Mouse (Mus musculus) olfactory bulb, adult 2 months (tissue): ENCODE results near the gene Pgf. TPM values are rescaled to one million over a fixed set of nuclear protein-coding genes. Genes with fewer than 3 reads are reported as not detected.

Experiments used
- H3K27ac ChIP-seq: fragments of 200-500 bp; 2 replicates; pipeline ENCODE4 v1.5.1; 2012; ENCODE audit warnings: low read depth, low read length; ENCODE audit not compliant: insufficient read depth
- H3K4me1 ChIP-seq: fragments of 200-500 bp; 2 replicates; pipeline ENCODE4 v1.6.1; 2012; ENCODE audit warnings: low read length; ENCODE audit not compliant: control insufficient read depth, insufficient read depth
- H3K4me3 ChIP-seq: fragments of 200-500 bp; 2 replicates; pipeline ENCODE4 v1.5.1; 2012; ENCODE audit warnings: mild to moderate bottlenecking, low read depth, low read length, moderate library complexity; ENCODE audit not compliant: insufficient read depth
- CTCF ChIP-seq: fragments of 200-500 bp; IDR thresholded peaks from 2 replicates; pipeline ENCODE4 v1.5.1; 2012; ENCODE audit warnings: low read depth, mild to moderate bottlenecking, low read length, moderate library complexity; ENCODE audit not compliant: insufficient read depth
- POLR2A ChIP-seq: fragments of 200-500 bp; IDR thresholded peaks from 2 replicates; pipeline ENCODE4 v1.6.1; 2012; ENCODE audit warnings: mild to moderate bottlenecking, low read depth, low read length, moderate library complexity; ENCODE audit not compliant: insufficient read depth
- WGBS: fragments of 180-500 bp; shearing (Covaris S2); methylation state at CpG from one replicate; pipeline ENCODE4 v1.1.7; 2018; 5-methylcytosine and 5-hydroxymethylcytosine counted together
- polyA plus RNA-seq: library from polyadenylated mRNA; stranded (reverse); fragments of >200 nt; gene quantifications from 2 replicates; pipeline ENCODE4 v1.2.4, GENCODE M21; 2012; ENCODE audit warnings: low replicate concordance; ENCODE audit not compliant: missing spikeins, insufficient read depth, insufficient read length

Pgf gene
- polyA plus RNA-seq, 1 experiment, result not detected

DNA sequence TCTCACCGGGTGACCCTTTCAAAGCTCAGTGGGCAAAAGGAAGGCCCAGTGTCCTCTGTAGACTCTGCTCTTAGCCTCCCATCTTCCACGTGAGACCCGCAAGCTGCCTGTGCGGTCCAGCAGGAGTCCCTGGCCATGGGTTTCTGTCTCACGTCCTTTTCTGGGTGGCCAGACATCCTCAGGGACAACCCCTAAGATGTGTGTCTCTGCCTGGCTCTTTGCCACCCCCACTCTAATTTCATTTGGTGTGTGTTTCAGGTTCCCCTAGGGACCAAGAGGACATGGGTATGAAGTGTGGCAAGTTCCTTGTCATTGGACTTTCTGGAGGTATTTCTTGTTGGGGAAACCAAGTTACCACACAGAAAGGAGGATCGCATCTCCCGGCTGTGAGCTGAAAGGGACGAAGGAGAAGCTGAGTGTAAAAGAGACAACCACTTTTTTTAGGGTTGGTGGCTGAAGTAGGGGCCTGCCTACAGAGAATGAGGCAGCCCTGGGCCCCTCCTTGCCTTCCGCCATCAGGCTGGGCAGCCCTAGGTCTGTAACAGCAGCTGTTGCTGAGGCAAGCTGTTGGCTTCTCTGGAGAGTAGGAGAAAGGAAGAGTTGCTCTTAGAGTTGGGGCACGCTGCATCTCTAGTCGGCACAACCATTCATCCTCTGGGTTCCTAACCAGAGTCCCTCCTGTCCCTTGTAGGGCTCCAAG is 16.5 kb upstream of the Pgf start:
- Histone ChIP-seq H3K4me3 (no peak overlapping the region), H3K4me1 (peaks cover 11% of the 10 kb centered on the region), H3K27ac (no peak overlapping the region)
- TF ChIP-seq POLR2A, result no peak
- TF ChIP-seq CTCF, result no peak
- WGBS, result 90% methylated on average over 11 of the region's 11 CpGs

DNA sequence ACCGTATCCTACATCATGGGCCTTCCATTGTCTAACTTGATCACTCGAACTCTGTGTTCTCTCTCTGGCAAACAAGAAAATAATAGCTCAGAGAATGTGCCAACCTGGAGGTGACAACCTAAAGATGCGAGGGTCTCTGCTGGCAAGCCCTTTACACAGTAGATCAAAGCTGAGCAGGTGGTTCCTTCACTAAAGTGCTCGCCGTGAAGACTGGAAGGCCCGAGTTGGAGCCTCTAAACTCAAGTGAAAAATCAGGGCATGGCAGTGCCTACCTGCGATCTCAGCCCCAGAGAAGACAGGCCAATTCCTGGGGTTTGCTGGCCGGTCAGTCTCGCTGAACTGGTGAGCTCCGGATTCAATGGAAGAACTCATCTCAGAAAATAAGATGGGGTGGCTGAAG is 15.6 kb upstream of the Pgf start:
- Histone ChIP-seq H3K4me1 (peaks cover 11% of the 10 kb centered on the region), H3K27ac (no peak overlapping the region), H3K4me3 (no peak overlapping the region)
- TF ChIP-seq CTCF (no peak), POLR2A (no peak)
- 85% methylated on average over 10 of the region's 10 CpGs for WGBS

DNA sequence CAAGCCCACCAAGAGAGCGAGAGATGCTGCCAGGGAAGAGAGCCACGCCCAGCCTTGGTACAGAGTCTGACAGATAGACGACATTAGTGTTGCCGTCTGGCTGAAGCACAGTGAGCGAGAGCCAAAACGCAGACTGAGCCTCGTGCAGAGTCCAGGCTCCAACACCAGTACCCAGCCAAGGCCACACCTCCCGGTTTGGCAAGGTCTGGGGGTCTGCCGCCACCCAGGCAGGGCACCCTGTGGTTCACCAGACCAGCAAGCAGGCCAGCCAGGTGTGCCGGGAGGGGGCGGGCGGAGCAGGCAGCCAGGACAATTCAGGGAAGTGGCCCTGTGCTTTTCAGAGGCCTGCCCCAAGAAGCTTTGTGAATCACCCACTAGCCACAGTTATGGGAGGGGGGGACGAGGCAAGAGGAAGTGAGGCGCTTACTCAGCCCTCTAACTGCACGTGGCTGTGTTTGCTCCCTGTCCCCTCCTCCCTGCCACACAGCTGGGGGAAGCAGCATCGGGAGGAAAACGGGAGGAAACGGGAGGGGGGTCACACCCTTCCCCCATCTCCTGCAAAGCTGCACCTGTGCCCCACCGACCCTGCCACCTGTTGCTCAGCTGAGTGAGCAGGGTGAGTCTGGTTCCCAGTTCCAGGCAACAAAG is 15.0 kb upstream of the Pgf start:
- Histone ChIP-seq H3K27ac (no peak overlapping the region), H3K4me1 (peaks cover 11% of the 10 kb centered on the region), H3K4me3 (no peak overlapping the region)
- TF ChIP-seq POLR2A (no peak), CTCF (no peak)
- 32% methylated on average over 19 of the region's 19 CpGs for WGBS

DNA sequence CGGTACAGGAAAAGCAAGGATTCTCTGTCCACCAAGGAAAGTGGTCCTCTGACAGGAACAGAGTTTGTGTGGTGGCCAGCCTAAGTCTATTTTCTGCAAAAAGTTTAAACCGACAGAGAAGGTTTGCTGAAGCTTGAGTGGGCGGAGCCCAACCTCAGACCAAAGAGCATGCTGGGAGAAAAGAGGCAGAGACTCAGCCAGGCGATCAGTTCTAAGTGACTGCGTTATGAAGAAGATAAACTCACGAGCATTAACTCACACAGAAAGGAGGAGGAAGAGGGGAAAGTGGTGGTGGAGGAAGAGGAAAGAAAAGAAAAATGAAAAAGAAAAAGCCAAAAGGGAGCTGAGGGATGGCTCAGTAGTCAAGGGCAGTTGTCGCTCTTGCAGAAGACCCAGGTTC is 12.7 kb upstream of the Pgf start:
- TF ChIP-seq POLR2A, result no peak

GRCm38 (mm10) chr12:85186361-85186760 is 8.8 kb upstream of the Pgf start:
- peaks cover 24% of the 10 kb centered on the region for H3K4me1 ChIP-seq
- TF ChIP-seq POLR2A, result no peak
- no peak for TF ChIP-seq CTCF
- WGBS, result 72% methylated on average over 7 of the region's 7 CpGs
- no peak overlapping the region for H3K4me3 ChIP-seq
- no peak overlapping the region for H3K27ac ChIP-seq

More for the DNA sequence above, 12.7 kb upstream of the Pgf start:
- peaks cover 21% of the 10 kb centered on the region for H3K4me1 ChIP-seq
- no peak overlapping the region for H3K27ac ChIP-seq
- 87% methylated on average over 7 of the region's 7 CpGs for WGBS
- H3K4me3 ChIP-seq, result no peak overlapping the region

- no peak for TF ChIP-seq POLR2A
- TF ChIP-seq CTCF, result no peak
- peaks cover 29% of the 10 kb centered on the region for H3K4me1 ChIP-seq
- no peak overlapping the region for H3K27ac ChIP-seq
- H3K4me3 ChIP-seq, result no peak overlapping the region
- whole genome bisulfite sequencing, result 31% methylated on average over 8 of the region's 8 CpGs
Observed at GRCm38 (mm10) chr12:85185810-85186209, 8.2 kb upstream of the Pgf start.

DNA sequence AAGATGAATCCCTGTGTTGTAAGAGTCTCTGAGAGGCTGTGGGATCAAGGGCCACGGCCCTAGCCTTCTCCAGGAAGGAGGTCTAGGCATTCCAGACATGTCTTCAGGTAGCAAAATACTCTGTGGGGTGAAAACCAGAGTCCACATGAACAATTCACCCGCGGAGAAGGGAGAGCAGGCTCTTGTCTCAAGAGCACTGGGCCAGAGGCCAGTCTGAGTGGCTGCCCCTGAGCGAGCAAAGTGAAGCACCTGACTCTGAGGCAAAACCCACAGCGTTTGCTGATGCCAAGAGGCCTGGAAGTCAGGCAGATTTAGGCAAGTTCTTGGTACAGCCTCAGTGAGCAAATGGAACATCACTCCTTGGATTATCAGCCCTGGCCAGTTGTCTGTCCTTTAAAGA is 6.5 kb upstream of the Pgf start:
- Histone ChIP-seq H3K4me1 (peaks cover 29% of the 10 kb centered on the region), H3K27ac (no peak overlapping the region), H3K4me3 (no peak overlapping the region)
- TF ChIP-seq CTCF (no peak), POLR2A (no peak)
- WGBS, result 72% methylated on average over 5 of the region's 5 CpGs

DNA sequence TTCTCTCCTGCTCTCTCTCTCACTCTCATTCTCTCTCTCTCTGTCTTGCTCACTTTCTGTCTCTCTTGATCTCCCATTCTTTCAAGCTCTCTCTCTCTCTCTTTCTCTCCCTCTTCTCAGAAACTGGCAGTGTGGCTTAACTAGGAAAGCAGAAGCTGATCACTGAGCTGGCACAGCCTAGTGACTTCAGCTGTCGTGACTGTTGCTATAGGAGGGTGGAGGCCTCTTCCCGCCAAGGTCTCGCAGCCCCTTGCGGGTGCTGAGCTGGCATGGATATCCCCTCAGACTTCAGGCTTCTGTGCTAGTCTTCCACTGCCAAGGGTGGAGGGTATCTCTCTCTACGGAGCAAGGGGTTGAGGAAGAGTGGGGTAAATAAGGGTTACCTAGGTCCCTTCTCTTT is 5.3 kb upstream of the Pgf start:
- WGBS, result 44% methylated on average over 5 of the region's 5 CpGs
- peaks cover 29% of the 10 kb centered on the region for H3K4me1 ChIP-seq
- H3K4me3 ChIP-seq, result no peak overlapping the region
- TF ChIP-seq CTCF, result no peak
- no peak for TF ChIP-seq POLR2A
- no peak overlapping the region for H3K27ac ChIP-seq

DNA sequence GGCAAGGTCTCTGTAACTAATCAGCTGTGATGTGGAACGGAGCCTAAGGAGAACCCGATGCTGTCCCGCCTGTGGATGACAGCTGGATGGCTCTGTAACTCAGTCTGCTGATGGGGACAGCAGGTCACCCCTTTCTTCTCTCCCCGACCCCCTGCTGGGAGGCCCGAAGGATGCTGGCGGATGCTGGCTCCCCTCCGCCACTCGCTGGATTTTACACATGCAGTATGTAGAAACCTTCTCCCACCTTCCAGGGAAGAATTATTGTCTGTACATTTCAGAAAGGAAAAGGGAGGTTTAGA is 4.7 kb upstream of the Pgf start:
- whole genome bisulfite sequencing, result 29% methylated on average over 8 of the region's 8 CpGs
- no peak overlapping the region for H3K27ac ChIP-seq
- TF ChIP-seq POLR2A (no peak), CTCF (no peak)
- peaks cover 31% of the 10 kb centered on the region for H3K4me1 ChIP-seq
- H3K4me3 ChIP-seq, result no peak overlapping the region
